27 mouse cellular contexts compared by ENCODE assay signal in genomic region chr9:77051406-77051805, GRCm38 (mm10). TPM values are rescaled to one million over a fixed set of nuclear protein-coding genes. Genes with fewer than 3 reads are reported as not detected.
"Had no signal": no experiment of that assay in that cellular context is flagged by ENCODE, and none has a peak within 500 bp of the region (broad histone marks: within the 10 kb centered on the region; RNA-seq: fewer than 3 reads in every experiment).

No protein-coding gene starts in this region.

- ATAC-seq: hindbrain, postnatal 0 days; intestine, embryonic 16.5 days; liver, embryonic 12.5 days had no signal

- DNase-seq: gastrocnemius, postnatal 10 days; gastrocnemius, postnatal 25 days; heart, adult 18-20 months; heart, postnatal 14 days; heart, postnatal 4 days; kidney, adult 11 months; kidney, adult 2 months; kidney, adult 9 months; kidney, postnatal 14 days; kidney, postnatal 36 days; layer of hippocampus, adult 9-11 months; layer of hippocampus, postnatal 36 days; left cerebral cortex, postnatal 4 days had no signal

RNA-seq across cellular contexts. Expression of gene Tinag, which starts 5.8 kb away (rescaled TPM):
- total RNA-seq: gastrocnemius, postnatal 10 days; gastrocnemius, postnatal 4 days; granulocyte monocyte progenitor cell, adult 5-6 weeks; heart, adult 18-20 months; heart, adult 8-10 months; heart, postnatal 14 days; heart, postnatal 4 days; hindbrain, postnatal 0 days; layer of hippocampus, adult 18-20 months; layer of hippocampus, adult 8-10 months; layer of hippocampus, postnatal 36 days; left cerebral cortex, postnatal 10 days; liver, adult 2 months had no signal
- polyA plus RNA-seq: heart, embryonic 10.5 days; heart, postnatal 0 days; hindbrain, embryonic 13.5 days; hindbrain, embryonic 15.5 days; liver, adult 2 months; liver, embryonic 12.5 days had no signal
